Mouse (Mus musculus): Measurements from ENCODE around the gene Il1rl2.

DNA sequence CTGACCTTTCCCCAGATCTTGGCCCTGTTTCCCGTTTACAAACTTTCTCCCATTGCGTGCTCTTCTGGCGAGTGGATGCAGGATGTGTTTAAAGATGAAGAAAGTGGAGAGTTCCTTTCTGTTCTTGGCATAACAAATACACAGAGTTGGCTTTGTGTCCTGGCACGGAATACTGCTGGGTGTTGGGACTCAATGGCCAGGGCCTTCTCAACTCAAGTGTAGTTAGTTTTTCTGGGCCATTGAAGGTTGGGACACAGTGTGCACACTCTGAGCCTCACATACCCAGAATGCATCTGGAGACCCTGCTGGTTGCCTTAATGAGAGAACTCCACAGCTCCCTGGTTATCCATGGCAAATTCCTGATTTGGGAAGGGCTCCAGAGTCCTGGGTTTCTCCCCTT is 50.7 kb downstream of the Il1rl2 start:
- TF ChIP-seq POLR2A (IDR thresholded peaks at IDR 0.05; ENCODE audit: insufficient read depth, low read depth, low read length) (no peak), CTCF (IDR thresholded peaks at IDR 0.05; ENCODE audit: insufficient read depth, low read depth, low read length) (no peak)

Data from olfactory bulb, adult 2 months (tissue).